ENCODE assay signal across 15 mouse cellular contexts in the genomic region with DNA sequence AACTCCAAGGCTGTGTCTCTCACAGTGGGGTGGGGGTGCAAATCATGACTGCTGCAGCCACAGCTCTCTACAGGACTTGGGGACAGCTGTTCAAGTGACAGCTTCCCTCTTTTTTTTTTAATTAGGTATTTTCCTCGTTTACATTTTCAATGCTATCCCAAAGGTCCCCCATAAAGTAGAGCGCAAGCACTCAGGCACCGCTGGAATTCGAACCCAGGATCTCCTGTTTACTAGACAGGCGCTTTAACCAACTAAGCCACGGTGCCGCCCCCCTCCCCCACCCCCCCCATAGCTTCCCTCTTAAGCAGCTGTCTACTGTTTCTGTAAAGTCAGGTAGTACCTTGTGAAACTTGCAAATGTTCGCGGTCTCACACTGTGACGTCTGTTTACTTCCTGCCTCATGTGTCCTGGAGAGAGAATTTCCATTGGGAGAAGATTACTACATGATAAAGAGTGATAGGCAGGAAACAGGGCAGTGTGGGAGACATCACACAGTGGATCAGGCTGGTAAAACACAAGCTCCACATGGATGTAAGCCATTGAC.
A peak's percentile ranks its signal among the peaks of the same experiment; 100 is the strongest.
DNase-seq lines count a peak whose midpoint lies in the region; ATAC-seq lines count a peak whose summit lies in the region.
"Had no signal": no experiment of that assay in that cellular context is flagged by ENCODE, and none has a peak within 500 bp of the region (broad histone marks: within the 10 kb centered on the region; RNA-seq: fewer than 3 reads in every experiment).

No protein-coding gene starts in this region.

- no peak for ATAC-seq in kidney, embryonic 16.5 days (ENCODE audit: low FRiP score, low TSS enrichment)
- no peak for ATAC-seq in megakaryocyte progenitor cell, adult 5-6 weeks (replicated peaks; ENCODE audit: poor library complexity)
- ATAC-seq: forebrain, embryonic 15.5 days; Patski had no signal

- no peak overlapping the region for H3K4me3 ChIP-seq in kidney, embryonic 16.5 days (ENCODE audit: low read length)
- H3K4me3 ChIP-seq: embryonic facial prominence, embryonic 13.5 days; forebrain, embryonic 15.5 days; hindbrain, embryonic 13.5 days; layer of hippocampus, adult 2 months had no signal

- no peaks in the 10 kb centered on the region for H3K27me3 ChIP-seq in kidney, embryonic 16.5 days (ENCODE audit: insufficient read depth, low read length)
- H3K27me3 ChIP-seq: embryonic facial prominence, embryonic 13.5 days; forebrain, embryonic 15.5 days; hindbrain, embryonic 13.5 days; Patski had no signal

- H3K4me2 ChIP-seq in kidney, embryonic 16.5 days (replicated peaks; ENCODE audit: low read depth, low read length): no peak overlapping the region
- H3K4me2 ChIP-seq: embryonic facial prominence, embryonic 13.5 days; forebrain, embryonic 15.5 days; heart, embryonic 11.5 days; hindbrain, embryonic 13.5 days had no signal

- no peaks in the 10 kb centered on the region for H3K36me3 ChIP-seq in kidney, embryonic 16.5 days (ENCODE audit: insufficient read depth, low read length)
- H3K36me3 ChIP-seq: embryonic facial prominence, embryonic 13.5 days; forebrain, embryonic 15.5 days; hindbrain, embryonic 13.5 days had no signal

- 83% methylated on average over 10 of the region's 10 CpGs for WGBS in kidney, embryonic 16.5 days

- H3K9ac ChIP-seq in kidney, embryonic 16.5 days (replicated peaks; ENCODE audit: low read length): no peak overlapping the region
- H3K9ac ChIP-seq: embryonic facial prominence, embryonic 13.5 days; forebrain, embryonic 15.5 days; hindbrain, embryonic 13.5 days; liver, embryonic 14.5 days had no signal

- DNase-seq in cerebellum, adult 18-20 months: peak; percentile 8 to 42
- no peak for DNase-seq in cerebellum, adult 11-12 months
- peak; percentile 10 for DNase-seq in kidney, adult 9 months
- peak; percentile 35 for DNase-seq in urinary bladder, postnatal 14 days (ENCODE audit: low spot score)
- no peak for DNase-seq in urinary bladder, postnatal 4 days (ENCODE audit: low spot score in 2 of 2)
- DNase-seq in thymus, postnatal 4 days: peak; percentile 64

- H3K9me3 ChIP-seq in kidney, embryonic 16.5 days (ENCODE audit: low read length): no peaks in the 10 kb centered on the region
- H3K9me3 ChIP-seq: embryonic facial prominence, embryonic 13.5 days; forebrain, embryonic 15.5 days; hindbrain, embryonic 13.5 days had no signal

- H3K27ac ChIP-seq in kidney, embryonic 16.5 days (ENCODE audit: low read length): no peak overlapping the region
- H3K27ac ChIP-seq: embryonic facial prominence, embryonic 13.5 days; forebrain, embryonic 15.5 days; hindbrain, embryonic 13.5 days; layer of hippocampus, adult 2 months; liver, embryonic 14.5 days had no signal

- H3K4me1 ChIP-seq in kidney, embryonic 16.5 days (ENCODE audit: insufficient read depth, low read length): no peaks in the 10 kb centered on the region
- H3K4me1 ChIP-seq: hindbrain, embryonic 13.5 days had no signal

Comparison
In these comparisons a context has a peak if more than half of its experiments do, and no peak if none do; other contexts are left out.
1. DNase-seq: peak in cerebellum, adult 18-20 months (2 of 2), kidney, adult 9 months (single experiment), urinary bladder, postnatal 14 days (single experiment) and thymus, postnatal 4 days (single experiment); none in cerebellum, adult 11-12 months (single experiment) and urinary bladder, postnatal 4 days (0 of 2).